28 mouse cellular contexts compared by ENCODE assay signal in the genomic region with DNA sequence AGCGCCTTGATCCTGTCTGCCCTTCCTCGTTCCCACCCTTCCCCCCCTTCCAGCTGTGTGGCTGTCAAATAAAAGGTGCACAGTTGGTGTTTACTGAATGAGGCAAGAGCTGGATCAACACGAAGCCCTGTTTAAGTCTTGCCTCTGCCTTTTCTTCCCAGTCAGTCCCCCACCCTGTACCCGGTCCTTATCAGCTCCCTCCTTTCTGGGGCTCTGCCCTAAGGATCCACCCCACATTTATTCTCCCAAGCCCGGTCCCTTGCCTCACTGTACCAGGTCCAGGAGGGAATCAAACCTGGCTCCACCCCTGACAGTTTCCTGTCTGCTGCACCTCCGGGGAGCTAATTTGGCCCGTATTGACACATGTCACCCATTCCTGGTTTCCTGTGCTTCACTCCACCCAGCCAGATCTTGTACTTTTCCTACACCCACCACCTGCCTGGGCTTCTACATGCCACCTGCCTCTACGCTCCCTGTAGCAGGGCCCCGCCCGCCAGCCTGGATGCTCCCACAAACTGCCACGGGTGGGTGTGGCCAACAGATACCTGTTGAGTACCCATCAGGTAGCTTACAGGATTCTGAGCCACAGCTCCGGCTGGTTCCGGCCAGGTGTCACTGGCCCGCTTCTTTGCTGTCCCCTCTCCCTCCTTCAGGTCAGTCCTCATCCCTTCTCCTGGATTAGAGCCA.
DNase-seq lines count a peak whose midpoint lies in the region; ATAC-seq and TF ChIP-seq lines count a peak whose summit lies in the region.
"Had no signal": no experiment of that assay in that cellular context is flagged by ENCODE, and none has a peak within 500 bp of the region (broad histone marks: within the 10 kb centered on the region; RNA-seq: fewer than 3 reads in every experiment).

No protein-coding gene starts in this region.

- H3K4me1 ChIP-seq in kidney, postnatal 0 days (replicated peaks; ENCODE audit: insufficient read depth, low read length), result no peaks in the 10 kb centered on the region
- H3K4me1 ChIP-seq in midbrain, postnatal 0 days (ENCODE audit: insufficient read depth, low read length), result no peaks in the 10 kb centered on the region
- peaks cover 4% of the 10 kb centered on the region for H3K4me1 ChIP-seq in midbrain, embryonic 13.5 days (replicated peaks)
- peaks cover 9% of the 10 kb centered on the region; the same call in 1 of the 2 replicates for H3K4me1 ChIP-seq in stomach, embryonic 15.5 days
- H3K4me1 ChIP-seq: embryonic facial prominence, embryonic 12.5 days had no signal

- no peak overlapping the region for H3K9ac ChIP-seq in kidney, postnatal 0 days (ENCODE audit: low read depth, low read length)
- H3K9ac ChIP-seq in midbrain, postnatal 0 days (replicated peaks; ENCODE audit: low read length, poor library complexity, severe bottlenecking), result no peak overlapping the region
- no peak overlapping the region for H3K9ac ChIP-seq in midbrain, embryonic 13.5 days (replicated peaks)
- no peak overlapping the region for H3K9ac ChIP-seq in stomach, embryonic 15.5 days
- H3K9ac ChIP-seq: embryonic facial prominence, embryonic 12.5 days; forebrain, embryonic 12.5 days; forebrain, postnatal 0 days; hindbrain, embryonic 13.5 days; kidney, embryonic 15.5 days had no signal

- H3K4me3 ChIP-seq in kidney, postnatal 0 days (replicated peaks; ENCODE audit: low read depth, low read length), result no peak overlapping the region
- H3K4me3 ChIP-seq in midbrain, postnatal 0 days (ENCODE audit: low read depth, low read length), result no peak overlapping the region
- H3K4me3 ChIP-seq in midbrain, embryonic 13.5 days (replicated peaks), result no peak overlapping the region
- no peak overlapping the region for H3K4me3 ChIP-seq in stomach, embryonic 15.5 days (replicated peaks)
- H3K4me3 ChIP-seq: embryonic facial prominence, embryonic 12.5 days; erythroblast, embryonic 14.5 days; forebrain, embryonic 12.5 days; hindbrain, embryonic 13.5 days; kidney, embryonic 15.5 days had no signal

- DNase-seq in kidney, postnatal 0 days (ENCODE audit: low spot score), result no peak
- DNase-seq in kidney, postnatal 4 days, result no peak
- DNase-seq in midbrain, postnatal 0 days (ENCODE audit: low spot score), result no peak
- DNase-seq in urinary bladder, postnatal 4 days (ENCODE audit: low spot score in 2 of 2), result no peak
- DNase-seq: adrenal gland, postnatal 14 days; cerebellum, adult 11 months; cerebellum, adult 9-10 months; cerebellum, postnatal 36 days; forebrain, postnatal 0 days; gastrocnemius, postnatal 25 days; heart, adult 11 months; heart, postnatal 4 days; kidney, adult 18-20 months; kidney, postnatal 36 days; midbrain, embryonic 14.5 days; right cerebral cortex, adult 18-20 months; thymus, adult 18-20 months; thymus, postnatal 25 days had no signal

- no peaks in the 10 kb centered on the region for H3K27me3 ChIP-seq in kidney, postnatal 0 days (ENCODE audit: insufficient read depth, low read length)
- H3K27me3 ChIP-seq in midbrain, postnatal 0 days (ENCODE audit: insufficient read depth, low read length), result no peaks in the 10 kb centered on the region
- no peaks in the 10 kb centered on the region; the same call in 1 of the 2 replicates for H3K27me3 ChIP-seq in midbrain, embryonic 13.5 days
- no peaks in the 10 kb centered on the region for H3K27me3 ChIP-seq in stomach, embryonic 15.5 days (replicated peaks)
- H3K27me3 ChIP-seq: embryonic facial prominence, embryonic 12.5 days; forebrain, embryonic 12.5 days; hindbrain, embryonic 13.5 days; kidney, embryonic 15.5 days had no signal

- peak; percentile 37; the same call in 1 of the 2 replicates for ATAC-seq in kidney, postnatal 0 days (replicated peaks; ENCODE audit: low FRiP score, low read depth)
- 0 out of 2 replicates have a peak, but pooled peaks have one; percentile 38 for ATAC-seq in midbrain, postnatal 0 days (ENCODE audit: low FRiP score)
- ATAC-seq in midbrain, embryonic 13.5 days, result no peak
- ATAC-seq in stomach, embryonic 15.5 days (ENCODE audit: insufficient read depth, low FRiP score, low read depth), result peak; percentile 50; the same call in 1 of the 2 replicates
- no peak for ATAC-seq in CD4-positive, CD25-positive, alpha-beta regulatory T cell, adult 4 months
- ATAC-seq: forebrain, postnatal 0 days had no signal

- TF ChIP-seq CTCF in kidney, postnatal 0 days (IDR thresholded peaks at IDR 0.05; ENCODE audit: low read depth), result no peak
- no peak for TF ChIP-seq CTCF in midbrain, postnatal 0 days (IDR thresholded peaks at IDR 0.05)

- 58% methylated on average over 14 of the region's 14 CpGs for WGBS in kidney, postnatal 0 days
- WGBS in midbrain, postnatal 0 days, result 72% methylated on average over 14 of the region's 14 CpGs
- WGBS in midbrain, embryonic 13.5 days, result 74% methylated on average over 14 of the region's 14 CpGs
- 55% methylated on average over 14 of the region's 14 CpGs for WGBS in stomach, embryonic 15.5 days

- H3K36me3 ChIP-seq in kidney, postnatal 0 days (ENCODE audit: insufficient read depth, low read length), result no peaks in the 10 kb centered on the region
- H3K36me3 ChIP-seq in midbrain, postnatal 0 days (ENCODE audit: insufficient read depth, low read length), result no peaks in the 10 kb centered on the region
- no peaks in the 10 kb centered on the region for H3K36me3 ChIP-seq in midbrain, embryonic 13.5 days
- no peaks in the 10 kb centered on the region for H3K36me3 ChIP-seq in stomach, embryonic 15.5 days
- H3K36me3 ChIP-seq: embryonic facial prominence, embryonic 12.5 days; forebrain, embryonic 12.5 days; hindbrain, embryonic 13.5 days; kidney, embryonic 15.5 days had no signal

- H3K4me2 ChIP-seq in kidney, postnatal 0 days (ENCODE audit: low read length), result no peak overlapping the region
- no peak overlapping the region for H3K4me2 ChIP-seq in midbrain, postnatal 0 days (ENCODE audit: low read depth, low read length, poor library complexity, severe bottlenecking)
- H3K4me2 ChIP-seq in midbrain, embryonic 13.5 days (replicated peaks), result no peak overlapping the region
- no peak overlapping the region for H3K4me2 ChIP-seq in stomach, embryonic 15.5 days
- H3K4me2 ChIP-seq: embryonic facial prominence, embryonic 12.5 days; forebrain, embryonic 12.5 days; heart, embryonic 11.5 days; hindbrain, embryonic 13.5 days; kidney, embryonic 15.5 days had no signal

- no peaks in the 10 kb centered on the region for H3K9me3 ChIP-seq in kidney, postnatal 0 days (replicated peaks; ENCODE audit: low read length)
- H3K9me3 ChIP-seq in midbrain, postnatal 0 days (ENCODE audit: low read length), result no peaks in the 10 kb centered on the region
- no peaks in the 10 kb centered on the region for H3K9me3 ChIP-seq in midbrain, embryonic 13.5 days
- H3K9me3 ChIP-seq in stomach, embryonic 15.5 days, result no peaks in the 10 kb centered on the region
- H3K9me3 ChIP-seq: embryonic facial prominence, embryonic 12.5 days; forebrain, embryonic 12.5 days; hindbrain, embryonic 13.5 days; kidney, embryonic 15.5 days had no signal

- no peak overlapping the region for H3K27ac ChIP-seq in kidney, postnatal 0 days
- no peak overlapping the region for H3K27ac ChIP-seq in midbrain, postnatal 0 days (ENCODE audit: low read depth, low read length)
- no peak overlapping the region for H3K27ac ChIP-seq in midbrain, embryonic 13.5 days
- H3K27ac ChIP-seq in stomach, embryonic 15.5 days, result no peak overlapping the region
- H3K27ac ChIP-seq: embryonic facial prominence, embryonic 12.5 days; forebrain, embryonic 12.5 days; hindbrain, embryonic 13.5 days; kidney, embryonic 15.5 days; macrophage had no signal

Comparison
In these comparisons a context has a peak if more than half of its experiments do, and no peak if none do; other contexts are left out.
1. ATAC-seq: peak in kidney, postnatal 0 days (single experiment), midbrain, postnatal 0 days (single experiment) and stomach, embryonic 15.5 days (single experiment); none in midbrain, embryonic 13.5 days (single experiment) and CD4-positive, CD25-positive, alpha-beta regulatory T cell, adult 4 months (single experiment).